Mouse (Mus musculus) left cerebral cortex, postnatal 14 days (tissue): ENCODE results near the gene Smarca1. TPM values are rescaled to one million over a fixed set of nuclear protein-coding genes. Genes with fewer than 3 reads are reported as not detected.

Source experiments
- DNase-seq, 2 experiments: peaks; one replicate each; pipeline ENCODE4 v3.0.0; 2021 to 2022; ENCODE audit warnings: low spot score in 2 of 2, mixed read lengths in 1 of 2
- intact Hi-C: fragments of 180-260 bp; cut with DNase I; formaldehyde crosslinking; loops from one replicate; pipeline ENCODE4 v1.15.1; 2025
- long read RNA-seq, 2 experiments: library from polyadenylated mRNA; stranded (forward); transcript quantifications; one replicate each; pipeline ENCODE4 v2.0.0; 2021
- total RNA-seq, 2 experiments: library from RNA; stranded (reverse); gene quantifications; 2 replicates each; pipeline ENCODE4 v1.2.3; 2021

Gene Smarca1
- 10 to 100 TPM; 36.1 to 40.0 TPM for total RNA-seq
- long read RNA-seq, experiment 1, full-length matches to known transcripts, result 4 of 17 reads
- long read RNA-seq, experiment 1, partial matches to known transcripts, result 6 of 17 reads
- long read RNA-seq, experiment 1, other reads (novel, unspliced or antisense), result 7 of 17 reads
- long read RNA-seq, experiment 2, full-length matches to known transcripts, result 4 of 19 reads
- long read RNA-seq, experiment 2, partial matches to known transcripts, result 7 of 19 reads
- long read RNA-seq, experiment 2, other reads (novel, unspliced or antisense), result 8 of 19 reads

GRCm38 (mm10) chrX:47892431-47893024 lies at the start of gene Smarca1:
TSS of gene Smarca1 (minus strand) at chrX:47892974.
- intact Hi-C loops, result no loop called here
- no peak for DNase-seq

- intact Hi-C loops, result no loop called here
- DNase-seq, result peak; percentile 13 to 30
Measured at GRCm38 (mm10) chrX:47937740-47938139, 45.0 kb upstream of the Smarca1 start.

GRCm38 (mm10) chrX:47936885-47937284 lies 44.1 kb upstream of the Smarca1 start:
- intact Hi-C loops, result no loop called here
- no peak for DNase-seq

GRCm38 (mm10) chrX:47934352-47934751 lies 41.6 kb upstream of the Smarca1 start:
- intact Hi-C loops, result no loop called here
- no peak for DNase-seq

- no peak for DNase-seq
- intact Hi-C loops, result no loop called here
Measured at GRCm38 (mm10) chrX:47930449-47930848, 37.7 kb upstream of the Smarca1 start.

- intact Hi-C loops, result no loop called here
- no peak for DNase-seq
Measured at GRCm38 (mm10) chrX:47927981-47928380, 35.2 kb upstream of the Smarca1 start.

GRCm38 (mm10) chrX:47920541-47920940 lies 27.8 kb upstream of the Smarca1 start:
- DNase-seq, result no peak
- intact Hi-C loops, result no loop called here

- intact Hi-C loops, result no loop called here
- DNase-seq, result no peak
Measured at GRCm38 (mm10) chrX:47916831-47917230, 24.1 kb upstream of the Smarca1 start.

GRCm38 (mm10) chrX:47913543-47913938 lies 20.8 kb upstream of the Smarca1 start:
- intact Hi-C loops, result no loop called here
- no peak for DNase-seq

- no peak for DNase-seq
- intact Hi-C loops, result no loop called here
Measured at GRCm38 (mm10) chrX:47912904-47913542, 20.2 kb upstream of the Smarca1 start.

GRCm38 (mm10) chrX:47912306-47912792 lies 19.6 kb upstream of the Smarca1 start, which contains the start of gene Ocrl:
TSS of gene Ocrl (plus strand) at chrX:47912387.
- peak; percentile 45 to 72 for DNase-seq
- intact Hi-C loops, result no loop called here

- peak; percentile 19 to 22 for DNase-seq
- intact Hi-C loops, result no loop called here
Measured at GRCm38 (mm10) chrX:47891907-47892430, 805 bp downstream of the Smarca1 start.

- no peak for DNase-seq
- intact Hi-C loops, result no loop called here
Measured at GRCm38 (mm10) chrX:47891243-47891906, 1.4 kb downstream of the Smarca1 start.

- intact Hi-C loops, result no loop called here
- no peak for DNase-seq
Measured at GRCm38 (mm10) chrX:47887401-47887800, 5.4 kb downstream of the Smarca1 start.

GRCm38 (mm10) chrX:47882813-47883212 lies 10.0 kb downstream of the Smarca1 start:
- DNase-seq, result no peak
- intact Hi-C loops, result no loop called here

- intact Hi-C loops, result no loop called here
- peak; percentile 8 to 9 for DNase-seq
Measured at GRCm38 (mm10) chrX:47880052-47880451, 12.7 kb downstream of the Smarca1 start.

- intact Hi-C loops, result no loop called here
- no peak for DNase-seq
Measured at GRCm38 (mm10) chrX:47858544-47858943, 34.2 kb downstream of the Smarca1 start.

- intact Hi-C loops, result no loop called here
- DNase-seq, result no peak
Measured at GRCm38 (mm10) chrX:47835835-47836195, 57.0 kb downstream of the Smarca1 start.

GRCm38 (mm10) chrX:47835098-47835834 lies 57.5 kb downstream of the Smarca1 start:
- no peak for DNase-seq
- intact Hi-C loops, result no loop called here
